Mouse (Mus musculus) urinary bladder, postnatal 25 days (tissue): ENCODE measurements around the gene Serpine2.

Experiments used
- DNase-seq: peaks from one replicate; pipeline ENCODE4 v3.0.0; 2022; ENCODE audit warnings: low spot score

Serpine2 gene

GRCm38 (mm10) chr1:79815446-79815845 lies 45.5 kb downstream of the Serpine2 start:
- DNase-seq, result no peak

- no peak for DNase-seq
These were observed 51.5 kb downstream of the Serpine2 start for GRCm38 (mm10) chr1:79809447-79809846.

- DNase-seq, result no peak
These were observed 54.1 kb downstream of the Serpine2 start for GRCm38 (mm10) chr1:79806865-79807264.

- DNase-seq, result no peak
These were observed 57.4 kb downstream of the Serpine2 start for GRCm38 (mm10) chr1:79803614-79804013.

- DNase-seq, result no peak
These were observed 58.0 kb downstream of the Serpine2 start for GRCm38 (mm10) chr1:79802858-79803427.

GRCm38 (mm10) chr1:79797084-79797483 lies 63.9 kb downstream of the Serpine2 start:
- DNase-seq, result no peak

GRCm38 (mm10) chr1:79786267-79786927 lies 74.6 kb downstream of the Serpine2 start:
- DNase-seq, result no peak

- DNase-seq, result no peak
These were observed 78.5 kb downstream of the Serpine2 start for GRCm38 (mm10) chr1:79782433-79782832.

GRCm38 (mm10) chr1:79778011-79778410 lies 83.0 kb downstream of the Serpine2 start:
- no peak for DNase-seq

- DNase-seq, result peak; percentile 98
These were observed 85.0 kb downstream of the Serpine2 start, which contains the start of the genes Mrpl44 and Wdfy1 for GRCm38 (mm10) chr1:79775927-79776458. TSS of gene Mrpl44 (plus strand) at chr1:79776018. TSS of gene Wdfy1 (minus strand) at chr1:79776143.

- no peak for DNase-seq
These were observed 86.7 kb downstream of the Serpine2 start for GRCm38 (mm10) chr1:79774164-79774780.

GRCm38 (mm10) chr1:79768231-79768630 lies 92.7 kb downstream of the Serpine2 start:
- no peak for DNase-seq

- DNase-seq, result no peak
These were observed 96.5 kb downstream of the Serpine2 start for GRCm38 (mm10) chr1:79764483-79764882.

GRCm38 (mm10) chr1:79764031-79764430 lies 96.9 kb downstream of the Serpine2 start:
- no peak for DNase-seq

GRCm38 (mm10) chr1:79762282-79763250 lies 98.4 kb downstream of the Serpine2 start:
- no peak for DNase-seq

- DNase-seq, result no peak
These were observed 99.1 kb downstream of the Serpine2 start for GRCm38 (mm10) chr1:79761917-79762271.

GRCm38 (mm10) chr1:79761106-79761916 lies 99.7 kb downstream of the Serpine2 start:
- DNase-seq, result peak; percentile 76

- DNase-seq, result no peak
These were observed 100.3 kb downstream of the Serpine2 start for GRCm38 (mm10) chr1:79760656-79761055.

GRCm38 (mm10) chr1:79759436-79759972 lies 101.5 kb downstream of the Serpine2 start:
- DNase-seq, result no peak

- DNase-seq, result no peak
These were observed 102.0 kb downstream of the Serpine2 start for GRCm38 (mm10) chr1:79759006-79759405.

- DNase-seq, result no peak
These were observed 103.4 kb downstream of the Serpine2 start for GRCm38 (mm10) chr1:79757597-79757996.
